In the genomic region with DNA sequence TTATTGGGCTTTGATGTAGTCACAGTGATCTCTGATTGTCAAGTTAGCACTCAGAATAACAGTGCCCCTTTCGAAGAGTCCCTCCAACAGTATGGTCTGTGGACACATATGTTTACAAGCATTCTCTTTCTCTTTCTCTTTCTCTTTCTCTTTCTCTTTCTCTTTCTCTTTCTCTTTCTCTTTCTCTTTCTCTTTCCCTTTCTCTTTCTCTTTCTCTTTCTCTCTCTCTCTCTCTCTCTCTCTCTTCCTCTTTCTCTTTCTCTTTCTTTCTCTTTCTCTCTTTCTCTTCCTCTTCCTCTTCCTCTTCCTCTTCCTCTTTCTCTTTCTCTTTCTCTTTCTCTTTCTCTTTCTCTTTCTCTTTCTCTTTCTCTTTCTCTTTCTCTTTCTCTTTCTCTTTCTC, we compare ENCODE assay signal across 2 mouse cellular contexts.
DNase-seq lines count a peak whose midpoint lies in the region; TF ChIP-seq lines count a peak whose summit lies in the region.
"Not testable (repeated sequence)": the region's sequence is repeated elsewhere in the genome, so short reads cannot be mapped to it uniquely, and the experiment has no call there.

No protein-coding gene starts in this region.

- not testable (repeated sequence) for H3K36me3 ChIP-seq in CH12.LX (replicated peaks in 1 of 2; ENCODE audit: control insufficient read depth in 1 of 2, insufficient read depth in 1 of 2, low read length in 1 of 2); MEL (ENCODE audit: control insufficient read depth in 1 of 2, insufficient read depth in 2 of 2, low read length in 2 of 2)

- H3K79me2 ChIP-seq in CH12.LX (replicated peaks; ENCODE audit: control insufficient read depth, extremely low read depth, insufficient read depth, poor library complexity, severe bottlenecking); MEL (ENCODE audit: control insufficient read depth, insufficient read depth, low read length, poor library complexity): not testable (repeated sequence)

- H3K4me1 ChIP-seq in CH12.LX (ENCODE audit: control insufficient read depth in 1 of 2, insufficient read depth in 2 of 2); MEL (ENCODE audit: control insufficient read depth in 1 of 2, insufficient read depth in 2 of 2, low read length in 2 of 2): not testable (repeated sequence)

- not testable (repeated sequence) for H3K4me3 ChIP-seq in CH12.LX (replicated peaks in 1 of 3; ENCODE audit: low read depth in 2 of 3, low read length in 2 of 3, poor library complexity in 1 of 3); MEL (ENCODE audit: control insufficient read depth in 1 of 2, insufficient read depth in 1 of 2, low read depth in 2 of 2, low read length in 2 of 2)

- not testable (repeated sequence) for H3K9ac ChIP-seq in CH12.LX (ENCODE audit: insufficient read depth, low read depth); MEL (ENCODE audit: control insufficient read depth, low read depth, low read length, poor library complexity, severe bottlenecking)

- peaks cover 20% of the 10 kb centered on the region for H3K9me3 ChIP-seq in CH12.LX (replicated peaks; ENCODE audit: low read length)
- not testable (repeated sequence) for H3K9me3 ChIP-seq in MEL (replicated peaks; ENCODE audit: insufficient read depth, low read length)

- H3K4me2 ChIP-seq in CH12.LX (ENCODE audit: insufficient read depth, low read depth, poor library complexity, severe bottlenecking) = not testable (repeated sequence)

- H3K27ac ChIP-seq in CH12.LX (ENCODE audit: insufficient read depth, low read depth); MEL (ENCODE audit: control insufficient read depth, low read depth, low read length): not testable (repeated sequence)

- not testable (repeated sequence) for H3K27me3 ChIP-seq in CH12.LX (replicated peaks); MEL (ENCODE audit: control insufficient read depth in 1 of 2, insufficient read depth in 2 of 2, low read length in 2 of 2)

- TF ChIP-seq RAD21 in CH12.LX (IDR thresholded peaks at IDR 0.05; ENCODE audit: low read depth, low read length); MEL (IDR thresholded peaks at IDR 0.05; ENCODE audit: low read depth, low read length): not testable (repeated sequence)

- DNase-seq in CH12.LX (ENCODE audit: extremely low read depth); MEL (ENCODE audit: low read depth, low spot score): not testable (repeated sequence)

- TF ChIP-seq POLR2A in CH12.LX (IDR thresholded peaks at IDR 0.05; ENCODE audit: low read depth, low read length); MEL (IDR thresholded peaks at IDR 0.05; ENCODE audit: control insufficient read depth in 1 of 2, insufficient read depth in 1 of 2, low read depth in 1 of 2, low read length in 2 of 2, poor library complexity in 1 of 2): not testable (repeated sequence)

- not testable (repeated sequence) for TF ChIP-seq EP300 in CH12.LX (IDR thresholded peaks at IDR 0.05; ENCODE audit: low read length); MEL (IDR thresholded peaks at IDR 0.05; ENCODE audit: low read depth in 1 of 2, low read length in 2 of 2)

- in situ Hi-C loops in CH12.LX (cut with MboI; ENCODE audit: low pct_ligation_motif_present, low pct_unique_long_range_greater_than_20kb, low sequenced_read_pairs) = not testable (repeated sequence)

- dilution Hi-C loops in CH12.LX (cut with MboI; ENCODE audit: extremely low pct_ligation_motif_present, extremely low pct_unique_long_range_greater_than_20kb, low sequenced_read_pairs) = not testable (repeated sequence)

- TF ChIP-seq CTCF in CH12.LX (conservative IDR thresholded peaks at IDR 0.05 in 1 of 2, IDR thresholded peaks at IDR 0.05 in 1 of 2; ENCODE audit: low read depth in 2 of 2, low read length in 2 of 2); MEL (IDR thresholded peaks at IDR 0.05 in 2 of 3, conservative IDR thresholded peaks at IDR 0.05 in 1 of 3; ENCODE audit: control insufficient read depth in 1 of 3, insufficient read depth in 1 of 3, low read depth in 2 of 3, low read length in 3 of 3, poor library complexity in 1 of 3, severe bottlenecking in 1 of 3): not testable (repeated sequence)

TF ChIP-seq in CH12.LX, 34 proteins besides CTCF, POLR2A, EP300 and RAD21:
- peak; percentile 57 for TF ChIP-seq ETS1 (conservative IDR thresholded peaks at IDR 0.05; ENCODE audit: low read depth, low read length)

TF ChIP-seq in MEL, 35 proteins besides CTCF, POLR2A, EP300 and RAD21:
- peak; percentile 66 for TF ChIP-seq ETS1 (IDR thresholded peaks at IDR 0.05; ENCODE audit: low read depth, low read length)
